Mouse (Mus musculus) regulatory T cell (primary cell): ENCODE results near the gene Mob4.
"Not testable (repeated sequence)": the region's sequence is repeated elsewhere in the genome, so short reads cannot be mapped to it uniquely, and the experiment has no call there.

ENCODE experiments used
- in situ Hi-C: fragments of 300-600 bp; cut with MboI, MseI; formaldehyde crosslinking; loops from one replicate; pipeline ENCODE4 v1.15.1; 2025; ENCODE audit warnings: high pct_unique_total_duplicates

Gene Mob4

DNA sequence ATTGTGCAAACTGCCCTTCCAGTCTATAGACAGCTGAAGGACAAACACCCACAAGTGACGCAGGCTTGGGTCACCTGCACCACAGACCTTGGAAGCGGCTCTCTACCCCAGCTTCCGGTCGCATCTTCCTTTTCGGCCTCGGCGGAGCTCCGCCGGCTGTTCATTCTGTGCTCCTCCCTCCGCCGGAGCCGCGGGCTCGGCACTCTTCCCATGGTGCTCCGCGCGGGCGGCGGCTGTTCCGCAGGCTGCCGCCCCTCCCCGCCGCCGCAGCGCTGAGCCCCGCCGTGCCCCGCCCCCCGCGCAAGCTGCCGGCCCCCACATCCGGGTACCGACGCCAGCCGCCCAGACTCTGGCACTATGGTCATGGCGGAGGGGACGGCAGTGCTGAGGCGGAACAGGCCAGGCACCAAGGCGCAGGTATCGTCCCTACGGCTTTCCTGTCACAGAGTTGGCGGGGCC lies at the start of gene Mob4:
TSS of gene Mob4 (plus strand) at position 289 of the 459 bp plus-strand sequence.
- in situ Hi-C loops = no loop called here

GRCm38 (mm10) chr1:55082106-55082505 lies 48.9 kb upstream of the Mob4 start:
- in situ Hi-C loops = loop anchor here (10.0 kb wide), 1 partner anchor 57 kb away; the partner anchor contains the start of gene Sf3b1

- in situ Hi-C loops = loop anchor here (5.0 to 10.0 kb wide), 2 partner anchors 41 to 61 kb away; partner anchors contain the start of gene Sf3b1
These were observed 45.2 kb upstream of the Mob4 start for GRCm38 (mm10) chr1:55085781-55086366.

DNA sequence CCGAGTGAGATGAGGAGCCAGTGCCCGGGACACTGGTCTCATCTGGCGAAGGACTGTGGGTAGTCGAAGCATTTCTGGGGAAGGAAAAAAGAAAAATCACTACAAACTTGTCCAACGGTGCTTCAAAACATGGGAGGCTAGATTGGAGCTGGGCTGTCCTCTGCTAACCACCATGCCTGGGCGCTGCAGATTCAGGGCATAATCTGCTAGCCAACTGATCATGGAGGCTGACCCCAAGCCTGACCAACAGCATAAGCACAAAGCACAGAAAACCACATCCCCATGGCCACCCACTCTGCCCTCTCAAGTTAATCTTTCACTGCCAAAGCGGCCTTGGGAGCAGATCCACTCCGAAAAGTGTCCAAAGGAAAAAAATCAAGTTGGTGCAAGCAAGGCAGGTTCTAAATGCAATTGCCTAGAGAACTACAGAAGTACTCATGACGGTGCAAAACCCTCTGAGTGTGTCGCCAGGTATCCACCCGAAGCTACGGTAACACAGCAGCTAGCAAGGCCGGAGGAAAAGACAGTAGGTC lies 44.1 kb upstream of the Mob4 start:
- in situ Hi-C loops = loop anchor here (5.0 to 10.0 kb wide), 2 partner anchors 40 to 62 kb away; partner anchors contain the start of gene Sf3b1

- in situ Hi-C loops = loop anchor here (5.0 to 10.0 kb wide), 2 partner anchors 40 to 63 kb away; partner anchors contain the start of gene Sf3b1
These were observed 43.6 kb upstream of the Mob4 start for GRCm38 (mm10) chr1:55087401-55087904.

GRCm38 (mm10) chr1:55087932-55088610 lies 43.0 kb upstream of the Mob4 start, which contains the start of the genes Hspe1 and Hspd1:
Gene Hspe1, plus strand, starts transcription at chr1:55088132.
Gene Hspd1, minus strand, starts transcription at chr1:55088243.
- in situ Hi-C loops = loop anchor here (5.0 to 10.0 kb wide), 2 partner anchors 39 to 63 kb away; partner anchors contain the start of gene Sf3b1

DNA sequence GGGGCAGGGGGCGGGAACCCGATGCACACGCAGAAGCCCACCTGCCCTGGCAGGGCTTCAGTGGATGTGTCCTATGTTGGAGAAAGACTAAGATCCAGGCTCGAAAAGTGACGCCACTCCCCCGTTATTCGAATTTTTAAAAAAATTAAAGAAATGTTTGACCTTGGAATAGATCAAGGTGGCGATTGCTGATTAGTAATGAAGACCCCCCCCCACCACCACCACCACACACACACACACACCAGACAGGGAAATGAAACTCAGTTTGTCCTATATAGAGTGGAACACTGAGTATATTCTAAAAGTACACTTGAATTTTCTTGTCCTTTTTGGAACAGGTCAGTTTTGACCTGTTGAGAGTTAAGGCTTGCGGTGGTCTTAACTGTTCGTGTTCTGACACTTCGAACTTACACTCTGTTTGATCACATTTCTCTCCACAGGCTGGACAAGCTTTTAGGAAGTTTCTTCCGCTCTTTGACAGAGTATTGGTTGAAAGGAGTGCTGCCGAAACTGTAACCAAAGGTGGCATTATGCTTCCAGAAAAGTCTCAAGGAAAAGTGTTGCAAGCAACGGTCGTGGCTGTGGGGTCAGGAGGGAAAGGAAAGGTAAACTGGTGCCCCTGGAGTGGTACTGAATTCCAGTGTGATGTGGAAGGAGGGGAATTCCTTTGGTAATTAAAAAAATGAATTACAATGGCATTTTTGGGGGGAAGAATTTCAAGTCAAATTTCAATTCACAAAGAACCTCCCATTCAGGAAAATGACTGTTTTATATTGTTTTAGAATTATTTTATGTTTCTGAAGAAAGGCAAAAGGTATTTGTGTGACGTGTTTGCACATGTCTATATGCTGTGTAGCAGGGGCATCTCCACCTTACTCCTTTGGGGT lies 42.2 kb upstream of the Mob4 start:
- in situ Hi-C loops = loop anchor here (5.0 to 10.0 kb wide), 2 partner anchors 38 to 64 kb away; partner anchors contain the start of gene Sf3b1

DNA sequence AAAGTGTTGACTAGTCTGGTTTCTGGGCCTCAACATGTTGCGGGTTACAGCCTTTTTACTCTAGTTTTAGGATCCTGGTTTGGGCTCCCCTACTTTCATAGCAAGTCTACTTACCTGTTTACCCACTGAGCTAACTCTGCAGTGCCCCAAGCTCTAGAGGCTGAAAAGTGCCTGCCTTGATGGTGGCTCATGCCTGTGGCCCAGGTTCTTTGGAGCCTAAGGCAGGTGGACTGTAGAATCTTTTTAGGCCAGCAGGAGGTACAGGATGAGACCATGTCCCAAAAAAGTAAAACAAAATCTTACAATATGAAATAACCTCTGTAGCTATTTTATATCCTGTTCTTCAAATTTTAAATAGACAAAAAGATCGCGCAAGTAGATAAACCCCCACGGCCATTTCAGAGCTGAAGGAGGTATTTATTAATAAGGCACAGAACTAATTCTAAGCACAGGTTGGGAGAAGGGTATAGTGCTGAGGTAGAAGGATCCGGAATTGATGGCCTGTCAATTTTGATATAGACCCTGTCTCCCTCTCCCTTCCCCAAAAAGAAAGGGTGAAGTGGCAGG lies 41.5 kb upstream of the Mob4 start:
- in situ Hi-C loops = loop anchor here (5.0 to 10.0 kb wide), 2 partner anchors 38 to 65 kb away; partner anchors contain the start of gene Sf3b1

DNA sequence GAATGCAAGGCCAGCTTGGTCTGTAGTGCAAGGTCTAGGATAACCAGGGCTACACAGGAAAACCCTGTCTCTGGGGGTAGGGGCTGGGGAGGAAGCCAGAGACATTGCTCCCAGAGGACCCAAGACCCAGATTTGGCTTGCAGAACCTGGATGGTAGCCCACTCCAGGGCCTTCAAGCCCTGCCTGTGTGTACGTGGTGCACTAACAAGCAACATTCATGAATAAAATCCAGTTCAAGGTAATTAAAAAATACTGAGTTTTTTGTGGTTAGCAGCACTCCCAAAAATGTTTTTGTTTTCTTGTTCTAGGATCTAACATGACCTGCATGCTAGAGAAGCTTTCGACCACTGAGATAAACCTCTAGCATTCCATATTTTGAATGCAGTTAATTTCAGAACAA lies 39.0 kb upstream of the Mob4 start:
- in situ Hi-C loops = no loop called here

DNA sequence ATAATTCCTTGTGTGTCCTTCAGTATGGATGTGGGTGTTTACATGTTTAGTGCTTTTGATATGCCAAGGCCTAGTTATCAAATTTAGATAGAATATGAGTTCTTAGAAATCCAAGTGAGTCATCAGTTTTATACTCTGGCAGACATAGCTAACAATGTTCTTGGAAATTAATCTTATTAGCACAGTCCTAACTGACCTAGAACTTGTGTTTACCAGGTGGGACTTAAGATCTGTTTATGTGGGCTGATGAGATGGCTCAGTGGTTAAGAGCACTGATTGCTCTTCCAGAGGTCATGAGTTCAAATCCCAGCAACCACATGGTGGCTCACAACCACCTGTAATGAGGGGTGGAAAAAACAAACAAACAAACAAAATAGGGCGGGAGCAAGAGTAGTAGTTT lies 38.6 kb upstream of the Mob4 start:
- in situ Hi-C loops = no loop called here

DNA sequence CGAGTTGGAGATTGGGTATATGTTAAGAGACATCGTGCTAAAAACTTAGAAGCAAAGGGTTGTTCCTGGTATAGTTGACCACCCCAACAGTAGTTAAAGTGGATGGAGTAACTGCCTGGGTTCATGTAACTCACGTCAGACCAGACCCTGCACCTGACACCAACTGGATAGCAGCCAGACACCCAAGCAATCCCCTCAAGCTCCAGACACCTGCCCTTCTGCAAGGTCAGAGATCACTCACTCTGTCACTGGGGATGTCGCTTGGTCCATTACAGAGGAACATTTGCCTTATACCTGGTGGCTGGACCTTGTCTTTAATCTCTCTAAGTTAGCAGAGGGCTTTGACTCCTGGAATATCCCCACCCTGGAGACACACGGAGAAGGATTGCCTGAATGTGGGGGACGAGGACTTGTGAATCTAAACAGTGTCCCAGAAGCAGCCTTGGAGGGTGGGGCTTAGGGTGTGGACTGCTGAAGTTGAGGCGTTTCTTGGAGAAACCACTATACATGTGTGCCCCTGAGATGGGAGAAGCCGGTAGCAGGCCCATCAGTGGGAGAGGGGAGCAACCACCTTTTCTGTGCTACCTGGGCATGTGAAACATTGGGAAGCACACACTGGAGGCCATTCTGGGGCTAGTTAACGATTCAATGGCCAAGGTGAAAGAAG lies 24.0 kb upstream of the Mob4 start:
- in situ Hi-C loops = no loop called here

GRCm38 (mm10) chr1:55107644-55108043 lies 23.4 kb upstream of the Mob4 start:
- in situ Hi-C loops = no loop called here

GRCm38 (mm10) chr1:55108473-55108872 lies 22.6 kb upstream of the Mob4 start:
- in situ Hi-C loops = no loop called here

GRCm38 (mm10) chr1:55109066-55109766 lies 21.8 kb upstream of the Mob4 start:
- in situ Hi-C loops = no loop called here

- in situ Hi-C loops = no loop called here
These were observed 8.0 kb upstream of the Mob4 start for GRCm38 (mm10) chr1:55123046-55123445.

DNA sequence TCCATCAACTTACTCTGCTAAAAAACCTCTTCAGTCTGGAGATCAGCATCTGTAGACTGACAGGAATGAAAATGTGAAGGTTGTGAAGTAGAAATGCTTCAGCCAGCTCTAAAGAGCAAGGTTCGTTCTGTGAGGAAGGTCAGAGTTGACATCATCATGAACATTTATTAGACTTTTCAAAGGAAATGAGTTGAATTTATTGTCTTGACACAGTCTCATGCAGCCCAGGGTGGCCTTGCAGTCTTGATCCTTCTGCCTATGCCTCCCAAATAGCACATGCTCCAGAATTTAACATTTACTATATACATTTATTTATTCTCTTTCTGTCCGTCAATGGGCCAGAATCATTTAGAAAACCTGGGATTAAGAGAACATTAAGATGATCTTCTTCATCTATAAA lies 7.5 kb upstream of the Mob4 start:
- in situ Hi-C loops = no loop called here

DNA sequence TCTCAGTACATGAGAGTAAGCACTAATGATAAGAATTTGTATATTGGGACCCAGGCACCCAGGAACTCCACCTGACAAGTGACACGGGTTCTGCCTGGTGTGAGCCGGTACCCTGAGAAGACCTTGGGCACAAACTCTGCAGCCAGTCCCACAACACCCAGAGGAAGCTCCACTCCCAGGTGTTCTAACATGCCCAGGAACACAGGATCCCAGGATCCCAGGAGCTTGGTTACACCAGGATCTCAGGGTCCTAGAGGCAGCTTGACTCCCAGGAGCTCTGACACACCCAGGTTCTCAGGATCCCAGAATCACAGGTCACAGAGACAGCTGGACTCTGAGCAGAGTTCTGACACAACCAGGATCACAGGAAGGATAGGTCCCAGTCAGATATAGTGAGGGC lies 6.9 kb upstream of the Mob4 start:
- in situ Hi-C loops = not testable (repeated sequence)

DNA sequence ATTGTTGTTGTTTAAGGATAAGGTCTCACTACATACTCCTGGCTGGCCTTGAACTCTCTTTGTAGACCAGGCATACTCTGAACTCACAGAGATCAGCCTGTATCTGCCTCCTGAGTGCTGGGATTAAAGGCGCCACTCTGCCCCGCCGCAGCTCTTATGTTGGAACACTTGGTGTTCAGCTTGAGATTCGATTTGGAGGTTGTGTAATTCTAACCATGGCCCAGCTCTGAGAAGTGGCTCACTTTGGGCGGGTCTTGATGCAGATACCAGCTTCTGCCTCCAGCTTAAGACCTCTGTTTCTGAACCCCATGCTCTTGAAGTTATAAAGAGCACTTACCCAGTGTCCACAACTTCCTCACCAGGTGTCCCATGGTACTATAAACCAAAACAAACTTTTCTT lies 1.3 kb upstream of the Mob4 start:
- in situ Hi-C loops = loop anchor here (5.0 kb wide), 1 partner anchor 42 kb away; the partner anchor contains the start of genes Hspd1 and Hspe1

DNA sequence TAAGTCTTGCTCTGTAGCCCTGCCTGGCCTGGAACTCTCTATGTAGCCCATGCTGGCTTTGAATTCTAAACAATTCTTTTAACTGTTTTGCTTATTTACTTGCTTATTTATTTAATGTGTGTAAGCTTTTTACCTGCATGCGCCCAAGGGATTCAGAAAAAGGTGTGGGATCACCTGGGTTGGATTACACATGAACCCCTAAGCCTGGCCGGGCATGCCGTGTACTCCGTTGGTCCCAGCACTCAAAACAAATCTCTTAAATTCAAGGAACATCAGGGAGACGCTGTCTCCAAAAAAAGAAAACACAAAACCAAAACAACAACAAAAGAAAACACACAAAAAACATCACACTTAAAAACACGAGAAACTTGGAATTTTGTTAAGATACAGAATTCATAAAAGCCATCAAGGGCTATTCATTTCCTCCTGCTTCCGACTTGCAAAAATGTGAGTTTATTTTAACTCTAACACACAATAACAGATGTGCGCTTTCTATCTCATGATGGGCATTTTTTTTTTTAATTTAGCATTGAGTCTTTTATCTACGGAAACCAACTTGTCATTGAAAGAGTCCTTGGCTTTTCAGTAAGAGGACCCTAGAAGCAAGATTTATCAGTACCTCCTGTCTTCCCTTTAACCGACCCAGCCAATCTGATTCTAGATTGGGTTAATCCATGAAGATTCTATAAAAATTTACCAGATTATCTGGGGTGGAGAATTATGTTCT lies 678 bp upstream of the Mob4 start:
- in situ Hi-C loops = no loop called here
